Mouse (Mus musculus) liver, postnatal 0 days (tissue): Measurements from ENCODE around the gene Adipor2.

Source experiments
- CTCF ChIP-seq: sonication (generic); IDR thresholded peaks from 2 replicates; pipeline ENCODE4 v1.5.1; 2016; ENCODE audit warnings: antibody characterized with exemption, low read depth
- EP300 ChIP-seq: IDR thresholded peaks from 2 replicates; pipeline ENCODE4 v1.6.1; 2016; ENCODE audit warnings: antibody characterized with exemption, low read depth, mild to moderate bottlenecking

GRCm38 (mm10) chr6:119328521-119329115 lies 88.9 kb downstream of the Adipor2 start:
- TF ChIP-seq EP300 (no peak), CTCF (no peak)
